Mouse (Mus musculus) forebrain, embryonic 16.5 days (tissue): Measurements from ENCODE around the gene Brcc3. TPM values are rescaled to one million over a fixed set of nuclear protein-coding genes. Genes with fewer than 3 reads are reported as not detected.

Experiments used
- ATAC-seq: fragments of 200-750 bp; cut with Nextera tagmentation; 2 replicates; pipeline ENCODE4 v1.8.0; 2017; ENCODE audit warnings: mild to moderate bottlenecking, moderate library complexity
- H3K27ac ChIP-seq: fragments of 300-500 bp; sonication (generic); 2 replicates; pipeline ENCODE4 v1.5.1; 2014; ENCODE audit warnings: low read length, control low read depth
- H3K27me3 ChIP-seq: fragments of 300-500 bp; sonication (generic); replicated peaks from 2 replicates; pipeline ENCODE4 v1.6.1; 2014; ENCODE audit warnings: low read length; ENCODE audit not compliant: control insufficient read depth, insufficient read depth
- H3K36me3 ChIP-seq: fragments of 300-500 bp; sonication (generic); 2 replicates; pipeline ENCODE4 v1.6.1; 2014; ENCODE audit not compliant: control insufficient read depth, insufficient read depth
- H3K4me1 ChIP-seq: fragments of 300-500 bp; sonication (generic); replicated peaks from 2 replicates; pipeline ENCODE4 v1.6.1; 2014; ENCODE audit warnings: low read length; ENCODE audit not compliant: control insufficient read depth, insufficient read depth
- H3K4me2 ChIP-seq: fragments of 300-500 bp; sonication (generic); 2 replicates; pipeline ENCODE4 v1.6.1; 2014; ENCODE audit warnings: mild to moderate bottlenecking, low read length, control low read depth
- H3K4me3 ChIP-seq: fragments of 300-500 bp; sonication (generic); replicated peaks from 2 replicates; pipeline ENCODE4 v1.5.1; 2014; ENCODE audit warnings: mild to moderate bottlenecking, low read length, control low read depth
- H3K9ac ChIP-seq: fragments of 300-500 bp; sonication (generic); replicated peaks from 2 replicates; pipeline ENCODE4 v1.6.1; 2014; ENCODE audit warnings: low read depth, low read length, control low read depth
- H3K9me3 ChIP-seq: fragments of 300-500 bp; sonication (generic); 2 replicates; pipeline ENCODE4 v1.6.1; 2016; ENCODE audit warnings: low read length; ENCODE audit not compliant: control insufficient read depth
- WGBS: fragments of 180-500 bp; shearing (Covaris S2); extraction: QIAGEN DNeasy Blood & Tissue Kit; methylation state at CpG from one replicate; pipeline ENCODE4 v1.1.7; 2014; 5-methylcytosine and 5-hydroxymethylcytosine counted together
- polyA plus RNA-seq: library from polyadenylated mRNA; unstranded; fragments of >200 nt; fragmentation: Nextera tagmentation; extraction: Ambion mirVana; gene quantifications from 2 replicates; pipeline ENCODE4 v1.2.1, GENCODE M21; 2015

The Brcc3 gene
- polyA plus RNA-seq, result 58.0 and 62.3 TPM in 2 replicates

DNA sequence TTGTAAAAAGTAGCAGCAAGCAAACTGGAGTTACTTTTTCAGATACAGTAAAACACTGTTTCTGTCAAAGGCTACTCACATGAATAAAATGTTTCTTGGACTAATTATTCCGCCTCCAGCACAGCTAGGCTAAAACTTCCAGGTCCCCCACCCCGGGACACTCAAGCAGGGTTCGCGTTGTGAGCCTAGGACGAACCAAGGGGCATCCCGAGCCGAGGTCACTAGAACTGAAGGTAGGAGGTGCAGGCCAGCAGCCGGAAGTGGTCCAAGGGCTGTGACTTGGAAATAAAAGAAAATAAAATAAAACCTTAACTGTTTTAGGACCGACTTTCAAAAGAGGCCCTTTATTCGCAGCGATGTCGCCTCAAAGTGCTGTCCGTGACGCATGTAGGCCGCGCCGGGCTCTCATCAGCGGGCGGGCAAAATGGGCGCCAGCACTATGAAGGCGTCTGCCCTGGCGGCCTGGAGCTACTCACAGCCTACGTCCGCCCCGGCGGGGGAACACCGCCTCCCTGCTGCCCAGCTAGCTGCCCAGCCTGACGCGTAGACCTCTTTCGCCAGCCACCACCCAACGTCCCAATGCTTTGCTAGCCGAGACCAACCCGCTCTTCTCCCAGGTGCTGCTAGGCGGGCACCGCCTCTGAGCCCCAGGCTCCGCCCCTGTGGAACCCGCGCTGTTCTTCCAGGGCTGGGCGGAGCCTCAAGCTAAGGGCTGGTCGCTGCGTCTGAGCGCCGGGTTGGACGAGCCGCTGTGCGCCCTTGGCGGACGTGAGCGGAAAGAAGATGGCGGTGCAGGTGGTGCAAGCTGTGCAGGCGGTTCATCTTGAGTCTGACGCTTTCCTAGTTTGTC, at the start of gene Brcc3, which contains the start of the genes Cmc4 and Mtcp1:
Gene Brcc3, plus strand, starts transcription at position 693 of the 850 bp plus-strand sequence.
Gene Cmc4, minus strand, starts transcription at position 649 of the 850 bp plus-strand sequence.
Gene Mtcp1, minus strand, starts transcription at position 653 of the 850 bp plus-strand sequence.
- Histone ChIP-seq H3K9me3 (no peaks in the 10 kb centered on the region), H3K27me3 (no peaks in the 10 kb centered on the region), H3K27ac (peak within 1 kb of the TSS; percentile 89), H3K9ac (peak within 1 kb of the TSS; percentile 67), H3K4me2 (peak within 1 kb of the TSS; percentile 51), H3K36me3 (no peaks in the 10 kb centered on the region; the same call in 1 of the 2 replicates), H3K4me1 (no peaks in the 10 kb centered on the region), H3K4me3 (peak within 1 kb of the TSS; percentile 61)
- peak; percentile 100 for ATAC-seq
- 12% methylated on average over 52 of the region's 52 CpGs for WGBS

- H3K9me3 ChIP-seq, result no peaks in the 10 kb centered on the region
Measured at GRCm38 (mm10) chrX:75370197-75370596, 46.2 kb upstream of the Brcc3 start.

GRCm38 (mm10) chrX:75372666-75373425, 43.6 kb upstream of the Brcc3 start:
- Histone ChIP-seq H3K9me3 (no peaks in the 10 kb centered on the region), H3K4me3 (no peak overlapping the region), H3K27ac (no peak overlapping the region), H3K36me3 (no peaks in the 10 kb centered on the region), H3K4me1 (no peaks in the 10 kb centered on the region), H3K4me2 (no peak overlapping the region), H3K27me3 (no peaks in the 10 kb centered on the region), H3K9ac (no peak overlapping the region)
- no peak for ATAC-seq
- 86% methylated on average over 2 of the region's 2 CpGs for WGBS

More at GRCm38 (mm10) chrX:75370197-75370596, 46.2 kb upstream of the Brcc3 start:
- Histone ChIP-seq H3K36me3 (no peaks in the 10 kb centered on the region), H3K27ac (no peak overlapping the region), H3K27me3 (no peaks in the 10 kb centered on the region), H3K4me2 (no peak overlapping the region), H3K4me3 (no peak overlapping the region), H3K9ac (no peak overlapping the region), H3K4me1 (no peaks in the 10 kb centered on the region)
- no peak for ATAC-seq

DNA sequence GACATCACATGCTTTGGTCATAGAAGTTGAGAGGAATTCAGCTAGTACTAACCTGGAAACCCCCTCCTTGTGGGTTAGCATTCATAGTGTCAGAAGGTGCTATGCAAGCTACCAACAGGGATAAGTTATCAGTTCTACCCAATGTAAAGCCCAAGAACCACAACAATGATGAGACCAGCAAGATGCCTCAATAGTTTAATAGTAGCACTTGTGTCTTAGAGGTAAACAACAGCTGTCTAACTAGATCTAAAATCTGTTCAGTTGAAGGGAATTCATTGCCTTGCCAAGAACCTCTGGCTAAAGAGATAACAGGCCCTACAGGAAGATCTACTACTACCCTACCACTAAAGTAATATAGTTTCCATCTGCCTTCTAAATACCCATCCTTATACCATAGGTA, 39.6 kb upstream of the Brcc3 start:
- Histone ChIP-seq H3K9ac (no peak overlapping the region), H3K4me2 (no peak overlapping the region), H3K27ac (no peak overlapping the region), H3K36me3 (no peaks in the 10 kb centered on the region), H3K4me1 (no peaks in the 10 kb centered on the region), H3K9me3 (no peaks in the 10 kb centered on the region), H3K4me3 (no peak overlapping the region), H3K27me3 (no peaks in the 10 kb centered on the region)
- ATAC-seq, result no peak

DNA sequence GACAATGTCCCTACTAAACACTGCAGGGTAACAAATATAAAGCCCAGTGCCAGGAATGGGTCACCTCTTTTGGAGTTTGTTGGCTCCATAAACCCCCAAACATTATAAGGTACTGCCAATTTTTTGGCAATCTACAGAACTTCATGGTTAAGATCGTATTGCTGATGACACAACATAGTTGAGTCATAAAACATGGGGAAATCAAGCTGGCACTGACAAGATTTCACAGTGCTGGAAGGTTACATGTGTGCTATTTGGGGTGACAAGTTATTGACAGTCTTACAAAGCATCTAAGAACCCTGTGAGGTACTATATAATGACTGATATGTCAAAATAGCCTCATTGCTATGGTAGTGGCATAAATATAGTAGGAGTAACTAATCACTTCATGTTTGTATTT, 35.3 kb upstream of the Brcc3 start:
- H3K4me1 ChIP-seq, result no peaks in the 10 kb centered on the region
- no peak overlapping the region for H3K4me2 ChIP-seq
- H3K9ac ChIP-seq, result no peak overlapping the region
- WGBS, result 82% methylated on average over 1 of the region's 1 CpGs
- no peak overlapping the region for H3K4me3 ChIP-seq
- no peak overlapping the region for H3K27ac ChIP-seq
- no peak for ATAC-seq
- no peaks in the 10 kb centered on the region for H3K36me3 ChIP-seq
- no peaks in the 10 kb centered on the region for H3K27me3 ChIP-seq
- no peaks in the 10 kb centered on the region for H3K9me3 ChIP-seq

DNA sequence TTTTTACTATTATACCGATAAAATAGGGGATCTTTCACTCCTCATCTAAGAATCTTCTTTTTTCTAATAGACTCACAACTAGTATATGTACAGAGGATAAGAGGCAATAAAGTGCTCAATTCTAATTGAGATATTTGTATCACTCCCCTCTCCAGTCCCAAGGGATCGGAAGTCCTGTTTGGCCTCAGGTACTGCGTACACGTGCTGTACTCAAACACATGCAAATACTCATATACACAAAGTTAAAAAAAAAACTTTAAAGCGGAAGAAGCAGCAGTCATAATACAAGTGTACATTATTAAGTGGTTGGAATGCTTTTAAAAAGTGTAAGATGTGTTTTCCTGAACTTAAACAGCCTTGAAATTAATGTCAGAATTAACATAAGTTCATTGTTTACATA, 34.7 kb upstream of the Brcc3 start:
- H3K4me3 ChIP-seq, result peak overlapping the region; percentile 61
- H3K9me3 ChIP-seq, result no peaks in the 10 kb centered on the region
- no peaks in the 10 kb centered on the region for H3K27me3 ChIP-seq
- peak overlapping the region; percentile 54 for H3K4me2 ChIP-seq
- H3K36me3 ChIP-seq, result no peaks in the 10 kb centered on the region
- H3K27ac ChIP-seq, result no peak overlapping the region
- H3K9ac ChIP-seq, result peak overlapping the region; percentile 68; the same call in 1 of the 2 replicates
- no peaks in the 10 kb centered on the region for H3K4me1 ChIP-seq
- WGBS, result 73% methylated on average over 5 of the region's 5 CpGs
- ATAC-seq, result peak; percentile 37

GRCm38 (mm10) chrX:75382195-75382771, 34.1 kb upstream of the Brcc3 start, which contains the start of the genes Fundc2 and F8:
Gene Fundc2, plus strand, starts transcription at chrX:75382399.
Gene F8, minus strand, starts transcription at chrX:75382615.
- Histone ChIP-seq H3K36me3 (no peaks in the 10 kb centered on the region), H3K9me3 (no peaks in the 10 kb centered on the region), H3K4me2 (peak within 1 kb of the TSS; percentile 54), H3K9ac (peak within 1 kb of the TSS; percentile 68), H3K4me1 (no peaks in the 10 kb centered on the region), H3K27ac (peak within 1 kb of the TSS; percentile 37; the same call in 1 of the 2 replicates), H3K27me3 (no peaks in the 10 kb centered on the region), H3K4me3 (peak within 1 kb of the TSS; percentile 61)
- peak; percentile 97 for ATAC-seq
- WGBS, result 16% methylated on average over 23 of the region's 25 CpGs

DNA sequence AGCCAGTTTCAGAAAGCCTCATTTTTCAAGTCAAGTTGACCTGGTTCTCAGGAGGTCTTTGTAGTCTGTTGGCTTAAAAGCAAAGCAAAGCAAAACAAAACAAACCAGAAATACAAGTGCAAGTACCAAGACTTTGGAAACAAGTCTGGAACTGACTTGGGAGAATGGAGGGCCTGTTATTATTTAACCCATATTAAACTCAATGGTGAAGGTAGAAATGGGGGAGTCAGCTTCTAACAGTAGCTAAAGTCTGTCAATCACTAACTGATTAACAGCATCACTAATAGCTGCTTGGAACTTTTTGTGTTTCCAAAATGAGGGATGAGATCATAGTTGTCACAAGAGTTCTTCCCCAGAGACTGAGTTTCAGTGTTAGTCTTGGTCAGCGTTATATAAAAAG, 17.0 kb upstream of the Brcc3 start:
- no peak for ATAC-seq
- H3K9me3 ChIP-seq, result no peaks in the 10 kb centered on the region; the same call in 1 of the 2 replicates
- H3K4me3 ChIP-seq, result no peak overlapping the region
- WGBS, result 68% methylated on average over 1 of the region's 1 CpGs
- no peak overlapping the region for H3K27ac ChIP-seq
- H3K4me1 ChIP-seq, result no peaks in the 10 kb centered on the region
- no peaks in the 10 kb centered on the region for H3K27me3 ChIP-seq
- no peak overlapping the region for H3K4me2 ChIP-seq
- no peaks in the 10 kb centered on the region; the same call in 1 of the 2 replicates for H3K36me3 ChIP-seq
- no peak overlapping the region for H3K9ac ChIP-seq

- H3K36me3 ChIP-seq, result no peaks in the 10 kb centered on the region
- no peaks in the 10 kb centered on the region for H3K27me3 ChIP-seq
- H3K4me3 ChIP-seq, result no peak overlapping the region
- no peak overlapping the region for H3K4me2 ChIP-seq
- no peak overlapping the region for H3K27ac ChIP-seq
- no peak overlapping the region for H3K9ac ChIP-seq
- no peak for ATAC-seq
- no peaks in the 10 kb centered on the region; the same call in 1 of the 2 replicates for H3K9me3 ChIP-seq
- H3K4me1 ChIP-seq, result no peaks in the 10 kb centered on the region
- 82% methylated on average over 2 of the region's 2 CpGs for WGBS
Measured at GRCm38 (mm10) chrX:75402668-75403067, 13.8 kb upstream of the Brcc3 start.
